Mouse (Mus musculus): Measurements from ENCODE around the gene Nova2. TPM values are rescaled to one million over a fixed set of nuclear protein-coding genes. Genes with fewer than 3 reads are reported as not detected.

Gene Nova2
- polyA plus RNA-seq, 1 experiment from 2014 or later: 0.89 TPM

DNA sequence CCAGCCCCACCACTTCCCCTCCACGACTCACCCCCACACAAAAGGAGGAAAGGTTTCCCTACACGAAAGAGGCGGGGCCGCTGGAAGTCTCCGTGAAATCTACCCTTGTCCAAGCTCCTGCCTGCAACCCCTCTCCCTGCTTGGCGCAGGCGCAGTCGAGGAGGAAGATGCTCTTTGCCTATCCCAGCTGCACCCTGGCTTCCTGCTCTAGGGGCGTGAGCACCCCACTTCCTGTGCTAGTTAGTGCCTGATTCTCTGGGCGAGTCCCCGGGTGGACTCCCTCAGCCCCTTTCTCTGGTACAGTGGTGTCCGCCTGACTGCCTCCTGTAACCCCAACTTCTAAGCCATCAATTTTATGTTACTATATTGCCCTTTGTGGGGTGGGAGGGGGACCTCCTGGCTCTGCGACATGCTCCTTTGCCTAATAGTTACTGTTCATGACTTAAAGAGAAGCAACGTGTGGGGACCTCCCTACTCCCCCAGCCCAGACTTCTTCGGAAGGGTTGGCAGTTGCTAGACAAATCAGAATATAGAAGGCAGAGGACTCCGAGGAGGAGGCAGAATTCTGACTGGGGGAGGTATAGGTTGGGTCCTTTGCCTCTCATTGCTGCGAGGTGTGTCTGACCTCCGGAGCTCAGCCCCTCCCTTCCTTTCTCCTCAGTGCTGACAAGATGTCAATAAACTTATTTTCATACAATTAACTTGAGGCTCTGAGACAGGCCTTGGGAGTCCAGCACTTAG lies 75.5 kb downstream of the Nova2 start:
- Histone ChIP-seq H3K9ac (ENCODE audit: low read length) (peak overlapping the region; percentile 66), H3K4me3 (ENCODE audit: low read length) (peak overlapping the region; percentile 47), H3K4me1 (replicated peaks; ENCODE audit: control insufficient read depth, insufficient read depth, low read length) (peaks cover 27% of the 10 kb centered on the region), H3K27ac (ENCODE audit: low read length) (0 out of 2 replicates have a peak overlapping the region, but pooled peaks have one; percentile 13), H3K27me3 (ENCODE audit: control insufficient read depth, insufficient read depth, low read depth, low read length) (no peaks in the 10 kb centered on the region), H3K36me3 (ENCODE audit: control insufficient read depth, insufficient read depth, low read length) (peaks cover 9% of the 10 kb centered on the region), H3K9me3 (ENCODE audit: control insufficient read depth, low read length) (no peaks in the 10 kb centered on the region), H3K4me2 (ENCODE audit: low read depth, low read length) (peak overlapping the region; percentile 47)
- no peak for ATAC-seq (ENCODE audit: low read depth)
- 36% methylated on average over 18 of the region's 18 CpGs for WGBS

DNA sequence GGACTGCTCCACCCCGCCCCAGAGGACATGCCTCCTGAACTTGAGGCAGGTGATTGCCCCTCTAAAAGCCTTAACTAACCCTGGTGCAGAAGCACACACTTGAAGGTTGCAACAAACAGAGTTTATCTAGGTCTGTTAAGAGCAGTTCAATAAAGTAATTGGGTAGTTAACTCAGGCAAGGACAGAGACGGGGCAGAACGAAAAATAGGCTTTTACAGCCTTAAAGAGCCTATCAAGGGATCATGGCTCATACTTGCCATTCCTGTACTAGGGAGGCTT lies 76.1 kb downstream of the Nova2 start:
- Histone ChIP-seq H3K9ac (ENCODE audit: low read length) (no peak overlapping the region), H3K27ac (ENCODE audit: low read length) (peak overlapping the region; percentile 78), H3K4me2 (ENCODE audit: low read depth, low read length) (no peak overlapping the region), H3K4me3 (ENCODE audit: low read length) (no peak overlapping the region), H3K27me3 (ENCODE audit: control insufficient read depth, insufficient read depth, low read depth, low read length) (no peaks in the 10 kb centered on the region), H3K9me3 (ENCODE audit: control insufficient read depth, low read length) (no peaks in the 10 kb centered on the region), H3K36me3 (ENCODE audit: control insufficient read depth, insufficient read depth, low read length) (peaks cover 9% of the 10 kb centered on the region), H3K4me1 (replicated peaks; ENCODE audit: control insufficient read depth, insufficient read depth, low read length) (peaks cover 31% of the 10 kb centered on the region)
- 59% methylated on average over 3 of the region's 3 CpGs for WGBS
- ATAC-seq (ENCODE audit: low read depth): no peak

DNA sequence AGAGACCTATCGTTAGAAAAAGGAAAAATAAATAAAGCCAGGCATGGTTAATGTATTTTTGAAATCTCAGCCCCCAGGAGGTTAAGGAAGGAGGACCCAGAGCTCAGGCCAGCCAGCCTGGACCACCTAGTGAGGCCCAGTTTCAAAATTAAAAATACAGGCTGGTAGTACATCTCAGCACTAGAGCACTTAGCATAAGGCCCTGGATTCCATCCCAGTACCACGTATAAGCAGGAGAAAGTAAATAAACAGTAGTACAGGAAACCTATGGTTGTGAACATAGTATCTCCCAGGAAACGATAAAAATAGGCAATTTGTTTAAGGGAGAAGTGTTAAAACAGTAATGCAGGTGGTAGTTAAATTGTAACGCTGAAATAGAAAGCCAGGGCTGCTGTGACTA lies 76.4 kb downstream of the Nova2 start:
- Histone ChIP-seq H3K9ac (ENCODE audit: low read length) (peak overlapping the region; percentile 75), H3K36me3 (ENCODE audit: control insufficient read depth, insufficient read depth, low read length) (peaks cover 9% of the 10 kb centered on the region), H3K27ac (ENCODE audit: low read length) (peak overlapping the region; percentile 78), H3K4me2 (ENCODE audit: low read depth, low read length) (peak overlapping the region; percentile 78), H3K4me1 (replicated peaks; ENCODE audit: control insufficient read depth, insufficient read depth, low read length) (peaks cover 35% of the 10 kb centered on the region), H3K4me3 (ENCODE audit: low read length) (peak overlapping the region; percentile 48), H3K27me3 (ENCODE audit: control insufficient read depth, insufficient read depth, low read depth, low read length) (no peaks in the 10 kb centered on the region), H3K9me3 (ENCODE audit: control insufficient read depth, low read length) (no peaks in the 10 kb centered on the region)
- ATAC-seq (ENCODE audit: low read depth): no peak
- 8% methylated on average over 4 of the region's 4 CpGs for WGBS

DNA sequence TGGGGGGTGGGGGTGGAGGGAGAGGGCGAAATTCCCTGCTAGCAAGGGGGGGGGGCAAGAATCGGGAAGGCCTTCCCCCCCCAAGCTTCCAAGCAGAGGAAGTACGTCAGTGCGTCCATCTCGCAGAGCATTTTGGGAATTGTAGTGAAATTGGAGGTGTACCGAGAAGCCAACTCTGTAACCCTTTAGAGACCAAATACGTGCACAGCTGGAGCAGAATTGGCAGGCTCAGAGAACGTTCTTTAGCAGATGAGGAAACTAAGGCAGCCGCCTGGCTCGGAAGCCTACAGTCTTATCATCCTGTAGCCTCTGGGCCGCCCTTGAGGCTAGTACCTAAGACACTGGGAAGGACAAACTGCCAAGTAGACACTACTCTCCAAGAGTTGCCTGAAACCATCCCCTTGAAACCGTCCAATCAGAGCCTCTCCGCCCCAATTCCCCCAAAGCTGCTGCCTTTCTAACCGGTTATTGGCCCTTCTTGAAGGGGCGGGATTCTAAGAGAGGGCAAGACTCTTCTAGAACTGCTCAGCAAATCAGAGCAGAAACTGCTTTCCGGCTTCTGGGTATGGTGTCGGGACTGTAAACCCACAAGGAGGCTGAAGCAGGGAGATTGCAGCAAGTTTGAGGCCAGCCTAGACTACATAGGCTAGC lies 77.3 kb downstream of the Nova2 start:
- ATAC-seq (ENCODE audit: low read depth): peak; percentile 62
- 2% methylated on average over 17 of the region's 17 CpGs for WGBS
- H3K36me3 ChIP-seq (ENCODE audit: control insufficient read depth, insufficient read depth, low read length): peaks cover 9% of the 10 kb centered on the region

DNA sequence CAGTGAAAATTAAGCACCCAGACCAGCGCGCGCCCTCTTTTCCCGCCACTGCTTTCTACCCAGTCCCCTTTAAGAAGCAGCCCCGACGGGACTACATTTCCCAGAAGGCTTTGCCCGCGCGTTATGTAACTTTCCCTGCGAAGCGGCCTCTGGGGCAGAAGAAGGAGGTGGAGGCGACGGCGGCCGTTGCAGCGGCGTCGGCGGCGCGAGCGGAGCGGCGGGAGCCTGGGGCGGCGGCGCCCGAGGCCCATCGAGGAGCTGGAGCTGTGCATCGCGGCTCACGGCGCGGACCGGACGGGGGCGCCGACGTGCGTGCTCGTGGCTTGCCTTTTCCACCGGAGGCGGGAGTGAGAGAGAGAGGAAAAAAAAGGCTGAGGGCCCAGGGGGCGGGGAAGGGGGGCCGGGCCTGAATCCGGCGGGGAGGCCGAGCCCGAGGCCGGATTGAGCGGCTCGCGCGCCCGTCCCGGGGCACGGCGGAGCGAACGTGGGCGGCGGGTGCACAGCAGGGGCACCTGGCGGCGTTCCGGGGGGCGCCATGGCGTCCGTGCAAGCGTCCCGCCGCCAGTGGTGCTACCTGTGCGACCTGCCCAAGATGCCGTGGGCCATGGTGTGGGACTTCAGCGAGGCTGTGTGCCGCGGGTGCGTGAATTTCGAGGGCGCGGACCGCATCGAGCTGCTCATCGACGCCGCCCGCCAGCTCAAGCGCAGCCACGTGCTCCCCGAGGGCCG lies 78.4 kb downstream of the Nova2 start, which contains the start of gene Irf2bp1:
Gene Irf2bp1 (plus strand): TSS at position 143 of the 729 bp plus-strand sequence.
- under 1% methylated on average over 76 of the region's 90 CpGs for WGBS
- Histone ChIP-seq H3K4me1 (replicated peaks; ENCODE audit: control insufficient read depth, insufficient read depth, low read length) (peaks cover 42% of the 10 kb centered on the region), H3K27ac (ENCODE audit: low read length) (peak within 1 kb of the TSS; percentile 98), H3K36me3 (ENCODE audit: control insufficient read depth, insufficient read depth, low read length) (peaks cover 9% of the 10 kb centered on the region), H3K4me3 (ENCODE audit: low read length) (peak within 1 kb of the TSS; percentile 68), H3K27me3 (ENCODE audit: control insufficient read depth, insufficient read depth, low read depth, low read length) (no peaks in the 10 kb centered on the region), H3K9ac (ENCODE audit: low read length) (peak within 1 kb of the TSS; percentile 92), H3K9me3 (ENCODE audit: control insufficient read depth, low read length) (no peaks in the 10 kb centered on the region), H3K4me2 (ENCODE audit: low read depth, low read length) (peak within 1 kb of the TSS; percentile 84)
- peak; percentile 70 for ATAC-seq (ENCODE audit: low read depth)

More for the DNA sequence above, 77.3 kb downstream of the Nova2 start:
- Histone ChIP-seq H3K4me2 (ENCODE audit: low read depth, low read length) (peak overlapping the region; percentile 78), H3K4me1 (replicated peaks; ENCODE audit: control insufficient read depth, insufficient read depth, low read length) (peaks cover 42% of the 10 kb centered on the region), H3K9me3 (ENCODE audit: control insufficient read depth, low read length) (no peaks in the 10 kb centered on the region), H3K4me3 (ENCODE audit: low read length) (peak overlapping the region; percentile 48), H3K9ac (ENCODE audit: low read length) (peak overlapping the region; percentile 75), H3K27me3 (ENCODE audit: control insufficient read depth, insufficient read depth, low read depth, low read length) (no peaks in the 10 kb centered on the region), H3K27ac (ENCODE audit: low read length) (peak overlapping the region; percentile 78)

DNA sequence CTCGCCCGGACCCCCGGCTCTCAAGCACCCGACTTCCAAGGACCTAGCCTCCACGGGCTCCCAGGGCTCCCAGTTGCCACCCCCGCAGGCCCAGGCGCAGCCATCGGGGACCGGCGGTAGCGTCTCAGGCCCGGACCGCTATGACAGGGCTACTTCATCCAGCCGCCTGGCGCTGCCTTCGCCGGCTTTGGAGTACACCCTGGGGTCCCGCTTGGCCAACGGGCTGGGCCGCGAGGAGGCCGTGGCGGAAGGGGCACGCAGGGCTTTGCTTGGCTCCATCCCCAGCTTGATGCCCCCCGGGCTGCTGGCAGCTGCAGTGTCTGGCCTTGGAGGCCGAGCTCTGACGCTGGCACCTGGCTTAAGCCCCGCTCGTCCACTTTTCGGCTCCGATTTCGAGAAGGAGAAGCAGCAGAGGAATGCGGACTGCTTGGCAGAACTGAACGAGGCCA lies 79.0 kb downstream of the Nova2 start:
- Histone ChIP-seq H3K4me2 (ENCODE audit: low read depth, low read length) (peak overlapping the region; percentile 84), H3K4me3 (ENCODE audit: low read length) (peak overlapping the region; percentile 68), H3K27me3 (ENCODE audit: control insufficient read depth, insufficient read depth, low read depth, low read length) (no peaks in the 10 kb centered on the region), H3K9ac (ENCODE audit: low read length) (peak overlapping the region; percentile 92), H3K27ac (ENCODE audit: low read length) (peak overlapping the region; percentile 98), H3K36me3 (ENCODE audit: control insufficient read depth, insufficient read depth, low read length) (peaks cover 9% of the 10 kb centered on the region), H3K4me1 (replicated peaks; ENCODE audit: control insufficient read depth, insufficient read depth, low read length) (peaks cover 42% of the 10 kb centered on the region), H3K9me3 (ENCODE audit: control insufficient read depth, low read length) (no peaks in the 10 kb centered on the region)
- WGBS: 2% methylated on average over 34 of the region's 34 CpGs
- peak; percentile 1; the same call in 1 of the 2 replicates for ATAC-seq (ENCODE audit: low read depth)

DNA sequence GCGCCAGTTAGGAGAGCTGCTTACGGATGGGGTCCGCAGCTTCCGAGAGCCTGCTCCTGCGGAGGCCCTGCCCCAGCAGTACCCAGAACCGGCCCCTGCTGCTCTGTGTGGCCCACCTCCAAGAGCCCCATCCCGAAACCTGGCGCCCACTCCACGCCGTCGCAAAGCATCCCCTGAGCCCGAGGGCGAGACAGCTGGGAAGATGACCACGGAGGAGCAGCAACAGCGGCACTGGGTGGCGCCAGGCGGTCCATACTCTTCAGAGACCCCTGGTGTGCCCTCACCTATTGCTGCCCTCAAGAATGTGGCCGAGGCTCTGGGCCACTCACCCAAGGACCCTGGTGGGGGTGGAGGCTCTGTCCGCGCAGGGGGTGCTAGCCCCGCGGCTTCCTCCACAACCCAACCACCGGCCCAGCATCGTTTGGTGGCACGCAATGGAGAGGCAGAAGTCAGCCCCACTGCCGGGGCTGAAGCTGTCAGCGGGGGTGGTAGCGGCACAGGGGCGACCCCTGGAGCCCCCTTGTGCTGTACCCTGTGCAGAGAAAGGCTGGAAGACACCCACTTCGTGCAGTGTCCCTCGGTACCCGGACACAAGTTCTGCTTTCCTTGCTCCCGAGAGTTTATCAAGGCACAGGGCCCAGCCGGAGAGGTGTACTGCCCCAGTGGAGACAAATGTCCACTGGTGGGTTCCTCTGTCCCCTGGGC lies 79.9 kb downstream of the Nova2 start:
- Histone ChIP-seq H3K27ac (ENCODE audit: low read length) (no peak overlapping the region), H3K4me2 (ENCODE audit: low read depth, low read length) (peak overlapping the region; percentile 84), H3K4me3 (ENCODE audit: low read length) (peak overlapping the region; percentile 68), H3K4me1 (replicated peaks; ENCODE audit: control insufficient read depth, insufficient read depth, low read length) (peaks cover 42% of the 10 kb centered on the region), H3K9ac (ENCODE audit: low read length) (peak overlapping the region; percentile 92), H3K9me3 (ENCODE audit: control insufficient read depth, low read length) (no peaks in the 10 kb centered on the region), H3K36me3 (ENCODE audit: control insufficient read depth, insufficient read depth, low read length) (peaks cover 9% of the 10 kb centered on the region), H3K27me3 (ENCODE audit: control insufficient read depth, insufficient read depth, low read depth, low read length) (no peaks in the 10 kb centered on the region)
- no peak for ATAC-seq (ENCODE audit: low read depth)
- 63% methylated on average over 34 of the region's 34 CpGs for WGBS

DNA sequence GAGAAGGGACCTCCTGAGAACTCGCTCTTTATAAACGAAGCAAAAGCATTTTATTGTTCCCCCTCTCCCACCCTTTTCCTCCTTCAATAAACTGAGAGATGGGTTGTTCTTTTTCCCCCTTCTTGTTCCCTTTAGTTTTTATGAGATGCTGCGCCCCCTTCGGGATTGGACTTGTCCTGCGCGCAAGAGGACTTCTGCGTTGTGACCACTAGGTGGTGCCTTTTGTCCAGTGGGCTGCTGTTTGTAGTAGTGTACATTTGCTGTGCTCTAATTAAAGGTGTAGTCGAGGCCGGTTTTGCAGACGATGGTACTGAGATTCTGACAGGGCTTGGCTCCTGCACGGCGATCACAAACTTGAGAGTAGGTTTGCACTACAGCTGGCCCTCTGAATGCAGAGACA lies 80.8 kb downstream of the Nova2 start:
- Histone ChIP-seq H3K36me3 (ENCODE audit: control insufficient read depth, insufficient read depth, low read length) (peaks cover 9% of the 10 kb centered on the region), H3K27ac (ENCODE audit: low read length) (peak overlapping the region; percentile 50), H3K4me1 (replicated peaks; ENCODE audit: control insufficient read depth, insufficient read depth, low read length) (peaks cover 42% of the 10 kb centered on the region), H3K4me3 (ENCODE audit: low read length) (peak overlapping the region; percentile 68), H3K9me3 (ENCODE audit: control insufficient read depth, low read length) (no peaks in the 10 kb centered on the region), H3K9ac (ENCODE audit: low read length) (no peak overlapping the region; the same call in 1 of the 2 replicates), H3K4me2 (ENCODE audit: low read depth, low read length) (peak overlapping the region; percentile 84), H3K27me3 (ENCODE audit: control insufficient read depth, insufficient read depth, low read depth, low read length) (no peaks in the 10 kb centered on the region)
- peak; percentile 10; the same call in 1 of the 2 replicates for ATAC-seq (ENCODE audit: low read depth)
- 4% methylated on average over 12 of the region's 12 CpGs for WGBS
